Mouse (Mus musculus) liver, embryonic 14.5 days (tissue): ENCODE results near the gene Afap1. TPM values are rescaled to one million over a fixed set of nuclear protein-coding genes. Genes with fewer than 3 reads are reported as not detected.
A peak's percentile ranks its signal among the peaks of the same experiment; 100 is the strongest.

Experiments
- ATAC-seq: fragments of 200-750 bp; cut with Nextera tagmentation; 2 replicates; pipeline ENCODE4 v1.8.0; 2017; ENCODE audit warnings: moderate number of reproducible peaks, mild to moderate bottlenecking, moderate library complexity; ENCODE audit not compliant: insufficient read depth
- DNase-seq, 3 experiments: peaks; one replicate each; pipeline ENCODE4 v3.0.0-alpha.2; 2012 to 2013; ENCODE audit warnings: low read depth in 3 of 3, low spot score in 3 of 3
- H3K27ac ChIP-seq: fragments of 300-500 bp; sonication (generic); 2 replicates; pipeline ENCODE4 v1.5.1; 2014; ENCODE audit warnings: moderate library complexity, mild to moderate bottlenecking, control low read depth, inconsistent platforms
- H3K27me3 ChIP-seq: fragments of 300-500 bp; sonication (generic); 2 replicates; pipeline ENCODE4 v1.6.1; 2014; ENCODE audit warnings: mild to moderate bottlenecking, low read length, moderate library complexity; ENCODE audit not compliant: control insufficient read depth, insufficient read depth
- H3K36me3 ChIP-seq: fragments of 300-500 bp; sonication (generic); replicated peaks from 2 replicates; pipeline ENCODE4 v1.6.1; 2014; ENCODE audit warnings: low read depth; ENCODE audit not compliant: control insufficient read depth, insufficient read depth
- H3K4me1 ChIP-seq, 2 experiments: fragments of 200-500 bp in 1 of 2; fragments of 300-500 bp in 1 of 2; sonication (generic) in 1 of 2; replicated peaks; 2 replicates each; pipeline ENCODE4 v1.6.1; 2012 to 2014; ENCODE audit warnings: antibody characterized with exemption in 1 of 2, inconsistent platforms in 1 of 2, low read length in 1 of 2; ENCODE audit not compliant: control insufficient read depth in 2 of 2, insufficient read depth in 2 of 2
- H3K4me2 ChIP-seq: fragments of 300-500 bp; sonication (generic); 2 replicates; pipeline ENCODE4 v1.6.1; 2014; ENCODE audit warnings: low read depth, mild to moderate bottlenecking, control low read depth, moderate library complexity
- H3K4me3 ChIP-seq, 2 experiments: fragments of 200-500 bp in 1 of 2; fragments of 300-500 bp in 1 of 2; sonication (generic) in 1 of 2; 2 replicates each; pipeline ENCODE4 v1.5.1; 2012 to 2014; ENCODE audit warnings: low read depth in 2 of 2, low read length in 2 of 2, mild to moderate bottlenecking in 2 of 2, control low read depth in 1 of 2, inconsistent platforms in 1 of 2, moderate library complexity in 1 of 2; ENCODE audit not compliant: insufficient read depth in 1 of 2
- H3K9ac ChIP-seq: fragments of 300-500 bp; sonication (generic); replicated peaks from 2 replicates; pipeline ENCODE4 v1.6.1; 2014; ENCODE audit warnings: mild to moderate bottlenecking, control low read depth, moderate library complexity
- H3K9me3 ChIP-seq: fragments of 300-500 bp; sonication (generic); 2 replicates; pipeline ENCODE4 v1.6.1; 2016; ENCODE audit warnings: low read length, mixed read lengths; ENCODE audit not compliant: control insufficient read depth
- CTCF ChIP-seq: IDR thresholded peaks from 2 replicates; pipeline ENCODE4 v1.5.1; 2016; ENCODE audit warnings: antibody characterized with exemption, low read depth, control low read depth
- EP300 ChIP-seq: IDR thresholded peaks from 2 replicates; pipeline ENCODE4 v1.6.1; 2016; ENCODE audit warnings: antibody characterized with exemption, low read depth
- WGBS: fragments of 180-500 bp; shearing (Covaris S2); extraction: QIAGEN DNeasy Blood & Tissue Kit; methylation state at CpG from one replicate; pipeline ENCODE4 v1.1.7; 2014; ENCODE audit not compliant: insufficient replicate concordance; 5-methylcytosine and 5-hydroxymethylcytosine counted together
- polyA plus RNA-seq, 2 experiments: library from polyadenylated mRNA; depleted of rRNA in 1 of 2; stranded (reverse) in 1 of 2; unstranded in 1 of 2; fragments of >200 nt; fragmentation: Nextera tagmentation in 1 of 2; extraction: Ambion mirVana in 1 of 2; gene quantifications; 2 replicates each; pipeline versions ENCODE4 v1.2.1 to v1.2.3; 2012 to 2014

Gene Afap1
- polyA plus RNA-seq, 2 experiments = 0.58 to 0.76 TPM

DNA sequence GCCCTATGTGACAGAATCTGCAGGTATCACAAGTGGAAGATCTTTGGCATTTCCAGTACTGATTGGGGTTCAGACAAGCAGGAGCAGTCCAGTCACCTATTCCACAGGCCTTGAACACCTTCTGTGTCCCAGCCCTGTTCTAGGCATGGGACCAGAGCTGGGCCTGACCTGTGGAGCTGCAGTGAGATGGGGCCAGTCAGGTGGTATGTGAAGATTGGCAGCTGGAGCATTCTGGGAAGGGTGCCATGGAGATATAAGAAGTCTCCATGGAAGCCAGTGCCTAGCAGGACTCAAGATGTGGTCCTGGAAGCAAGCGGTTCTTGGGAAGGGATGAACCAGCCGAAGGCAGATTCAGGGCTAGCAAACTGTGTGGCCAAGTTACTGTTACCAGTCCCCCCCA, 31.7 kb upstream of the Afap1 start:
- no peak overlapping the region for H3K4me3 ChIP-seq
- H3K9ac ChIP-seq = no peak overlapping the region
- no peak for TF ChIP-seq EP300
- TF ChIP-seq CTCF = no peak
- H3K27me3 ChIP-seq = no peaks in the 10 kb centered on the region
- H3K36me3 ChIP-seq = no peaks in the 10 kb centered on the region
- H3K4me1 ChIP-seq = no peaks in the 10 kb centered on the region
- H3K4me2 ChIP-seq = no peak overlapping the region
- DNase-seq (no peak), ATAC-seq (no peak)
- no peak overlapping the region for H3K27ac ChIP-seq
- H3K9me3 ChIP-seq = no peaks in the 10 kb centered on the region
- whole genome bisulfite sequencing = 75% methylated on average over 2 of the region's 2 CpGs

DNA sequence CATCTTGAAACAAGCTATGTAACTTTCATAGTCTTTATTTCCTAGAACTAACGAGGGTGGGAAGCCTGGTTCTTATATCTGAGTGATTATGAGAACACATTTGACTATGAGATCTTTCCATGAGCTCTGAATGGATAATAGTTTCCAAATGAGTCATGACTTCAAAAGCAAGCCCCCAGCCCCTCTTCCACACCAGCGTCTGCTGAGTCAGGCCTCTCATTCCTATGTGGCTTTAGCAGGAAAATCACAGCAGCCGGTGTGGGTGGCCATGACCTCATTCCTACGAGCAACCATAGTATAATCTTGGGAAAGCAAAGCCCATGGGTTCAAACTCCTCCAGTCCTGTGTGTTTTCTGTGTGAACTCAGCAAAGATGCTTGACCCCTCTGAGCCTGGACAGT, 23.1 kb upstream of the Afap1 start:
- DNase-seq (no peak), ATAC-seq (no peak)
- no peak overlapping the region for H3K4me2 ChIP-seq
- H3K27me3 ChIP-seq = no peaks in the 10 kb centered on the region
- H3K36me3 ChIP-seq = no peaks in the 10 kb centered on the region
- no peaks in the 10 kb centered on the region for H3K4me1 ChIP-seq
- no peaks in the 10 kb centered on the region for H3K9me3 ChIP-seq
- H3K27ac ChIP-seq = no peak overlapping the region
- 51% methylated on average over 4 of the region's 4 CpGs for WGBS
- TF ChIP-seq CTCF (no peak), EP300 (no peak)
- H3K9ac ChIP-seq = no peak overlapping the region
- H3K4me3 ChIP-seq = no peak overlapping the region

DNA sequence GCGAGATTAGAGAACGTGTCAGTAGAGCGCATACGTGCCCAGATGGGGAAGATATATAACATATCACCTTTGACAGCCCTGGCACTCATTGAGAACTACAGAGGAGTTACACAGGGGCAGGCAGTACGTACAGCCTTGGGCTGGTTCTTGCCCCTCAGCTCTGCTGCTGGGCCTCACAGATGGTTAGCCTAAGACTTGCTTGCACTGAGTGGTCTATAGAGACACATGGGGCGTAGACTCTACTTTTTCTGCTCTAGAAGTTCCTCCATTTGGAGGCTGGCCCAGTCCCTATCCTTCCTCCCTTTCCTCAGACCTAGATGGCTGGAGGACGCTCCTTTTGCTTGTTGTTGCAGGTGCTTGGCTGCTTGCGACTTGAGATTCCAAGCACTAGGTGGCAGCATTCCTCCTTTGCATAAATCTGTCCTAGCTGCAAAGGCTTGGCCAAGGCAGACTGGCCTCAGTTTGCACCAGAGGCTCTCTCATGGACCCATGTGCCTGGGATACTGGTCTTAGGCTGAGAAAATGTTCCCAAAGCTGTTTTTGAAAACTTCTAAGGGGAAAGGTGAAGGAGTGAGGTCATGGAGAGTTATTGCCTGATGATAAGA, 22.6 kb upstream of the Afap1 start:
- H3K4me3 ChIP-seq = no peak overlapping the region
- H3K4me2 ChIP-seq = no peak overlapping the region
- no peak overlapping the region for H3K27ac ChIP-seq
- ATAC-seq = no peak
- no peaks in the 10 kb centered on the region for H3K4me1 ChIP-seq
- WGBS = 47% methylated on average over 8 of the region's 8 CpGs
- H3K9me3 ChIP-seq = no peaks in the 10 kb centered on the region
- peak in 1 of 3 experiments; percentile 22 for DNase-seq
- TF ChIP-seq CTCF (peak; percentile 78), EP300 (no peak)
- no peaks in the 10 kb centered on the region for H3K27me3 ChIP-seq
- H3K36me3 ChIP-seq = no peaks in the 10 kb centered on the region
- no peak overlapping the region for H3K9ac ChIP-seq

DNA sequence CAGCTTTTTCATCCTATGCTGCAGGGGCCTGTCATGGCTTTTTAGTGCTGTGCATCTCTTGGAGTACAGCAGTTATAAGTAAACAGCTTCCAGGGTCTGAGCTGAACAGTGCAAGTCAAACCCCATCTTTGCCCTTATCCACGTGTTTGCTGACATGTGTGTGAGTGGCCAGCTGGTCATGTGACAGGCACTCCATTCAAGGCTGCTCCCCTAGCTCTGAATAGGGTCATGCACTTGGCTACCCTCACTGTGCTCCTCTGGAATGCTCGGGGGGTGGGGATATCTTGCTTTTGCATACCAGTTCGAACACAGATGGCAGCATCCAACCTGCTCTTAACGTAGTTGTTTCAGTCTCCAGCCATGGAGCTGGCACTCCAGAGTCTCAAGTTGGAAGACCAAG, 19.7 kb upstream of the Afap1 start:
- H3K27me3 ChIP-seq = no peaks in the 10 kb centered on the region
- no peaks in the 10 kb centered on the region for H3K9me3 ChIP-seq
- H3K4me1 ChIP-seq = no peaks in the 10 kb centered on the region
- no peak overlapping the region for H3K4me3 ChIP-seq
- no peak overlapping the region for H3K4me2 ChIP-seq
- TF ChIP-seq CTCF (no peak), EP300 (no peak)
- H3K36me3 ChIP-seq = no peaks in the 10 kb centered on the region
- WGBS = 45% methylated on average over 4 of the region's 4 CpGs
- no peak for ATAC-seq
- H3K27ac ChIP-seq = no peak overlapping the region
- H3K9ac ChIP-seq = no peak overlapping the region
- DNase-seq = no peak

DNA sequence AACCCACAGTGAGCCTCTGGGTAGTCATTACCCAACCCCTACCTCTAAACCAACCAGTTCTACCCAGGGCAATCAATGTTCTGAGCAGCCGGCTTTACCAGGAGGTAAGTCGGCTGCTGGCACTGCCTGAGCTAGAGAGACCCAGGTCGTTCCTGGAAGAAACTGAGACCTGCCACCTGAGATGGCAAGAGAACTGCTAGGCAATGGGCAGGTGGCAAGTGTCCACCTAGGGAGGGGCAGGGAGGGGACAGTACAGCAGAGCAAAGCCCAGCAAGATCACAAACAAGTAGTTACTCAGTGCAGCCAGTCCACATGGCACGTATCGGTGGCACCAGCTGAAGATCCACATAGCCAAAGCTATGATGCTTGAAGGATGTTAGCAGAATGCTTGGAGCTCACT, 16.9 kb upstream of the Afap1 start:
- Histone ChIP-seq H3K27me3 (no peaks in the 10 kb centered on the region), H3K4me3 (no peak overlapping the region), H3K27ac (no peak overlapping the region), H3K4me1 (no peaks in the 10 kb centered on the region), H3K36me3 (no peaks in the 10 kb centered on the region), H3K9me3 (no peaks in the 10 kb centered on the region), H3K4me2 (no peak overlapping the region), H3K9ac (no peak overlapping the region)
- ATAC-seq = no peak
- WGBS = 70% methylated on average over 5 of the region's 5 CpGs
- DNase-seq = no peak
- TF ChIP-seq CTCF (no peak), EP300 (no peak)

DNA sequence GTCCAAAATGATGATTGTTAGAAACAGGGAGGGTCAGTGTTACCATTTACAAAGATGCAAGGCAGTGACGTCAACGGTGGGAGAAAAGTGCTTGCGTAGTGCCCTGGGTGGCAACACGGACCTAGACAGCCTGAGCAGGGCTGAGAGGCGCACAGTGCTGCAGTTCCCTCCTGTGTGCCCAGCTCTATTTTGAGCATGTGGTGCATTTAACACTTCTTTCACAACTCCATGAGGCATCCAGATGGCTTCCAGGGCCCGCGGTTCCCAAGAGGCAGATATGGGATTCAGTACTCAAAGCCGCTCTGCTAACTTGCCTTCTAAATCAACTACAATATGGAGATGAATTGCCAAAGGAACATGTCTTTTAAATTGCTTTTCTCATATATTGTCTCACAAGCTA, 13.9 kb upstream of the Afap1 start:
- Histone ChIP-seq H3K36me3 (no peaks in the 10 kb centered on the region), H3K9me3 (no peaks in the 10 kb centered on the region), H3K4me1 (no peaks in the 10 kb centered on the region), H3K4me3 (no peak overlapping the region), H3K9ac (no peak overlapping the region), H3K27ac (no peak overlapping the region), H3K27me3 (no peaks in the 10 kb centered on the region), H3K4me2 (no peak overlapping the region)
- 74% methylated on average over 8 of the region's 8 CpGs for WGBS
- DNase-seq = no peak
- TF ChIP-seq EP300 = no peak
- TF ChIP-seq CTCF = no peak
- ATAC-seq = no peak
